Mouse (Mus musculus): ENCODE measurements around the gene Jarid2.

DNA sequence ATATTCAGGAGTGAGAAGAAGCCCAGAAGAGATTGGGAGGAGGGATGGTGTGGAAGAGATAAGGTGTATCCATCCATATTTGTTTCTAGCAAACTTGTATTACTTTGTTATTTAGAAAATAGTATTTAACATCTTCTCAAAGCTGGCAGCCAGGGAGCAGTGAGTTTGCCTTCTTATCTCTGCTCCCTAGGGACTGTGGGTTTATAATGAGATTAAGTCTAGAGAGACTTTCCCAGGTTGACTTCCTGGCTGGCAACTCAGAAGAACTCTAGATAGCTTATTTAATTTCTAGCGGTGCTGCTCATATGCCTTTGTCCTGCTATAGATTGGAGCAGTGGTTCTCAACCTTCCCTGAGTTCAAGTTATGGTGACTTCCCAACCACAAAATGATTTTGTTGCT is 51.2 kb downstream of the Jarid2 start:
- TF ChIP-seq CTCF (IDR thresholded peaks at IDR 0.05; ENCODE audit: control insufficient read depth, insufficient read depth, insufficient read length) = no peak
- no peak for TF ChIP-seq USF1 (IDR thresholded peaks at IDR 0.05; ENCODE audit: low read depth)
- no peak for TF ChIP-seq MYOG (IDR thresholded peaks at IDR 0.05; ENCODE audit: control insufficient read depth, extremely low read depth, insufficient read length)
